Mouse (Mus musculus) cortical plate, adult 2 months (tissue): ENCODE data around the gene Cers3.

Source experiments
- CTCF ChIP-seq: fragments of 200-500 bp; IDR thresholded peaks from 2 replicates; pipeline ENCODE4 v1.5.1; 2011; ENCODE audit warnings: mild to moderate bottlenecking, control low read depth, low read length; ENCODE audit not compliant: insufficient read depth; ENCODE audit errors: extremely low read depth
- POLR2A ChIP-seq: fragments of 200-500 bp; IDR thresholded peaks from 2 replicates; pipeline ENCODE4 v1.6.1; 2011; ENCODE audit warnings: mild to moderate bottlenecking, low read length, control low read depth; ENCODE audit not compliant: insufficient read depth; ENCODE audit errors: extremely low read depth

GRCm38 (mm10) chr7:66786476-66786875 is 43.2 kb downstream of the Cers3 start:
- TF ChIP-seq CTCF: no peak
- TF ChIP-seq POLR2A: no peak
